Mouse (Mus musculus) ES-E14 (cell line): ENCODE results near the gene Commd1. TPM values are rescaled to one million over a fixed set of nuclear protein-coding genes. Genes with fewer than 3 reads are reported as not detected.

ENCODE experiments used
- DNase-seq: peaks from one replicate; pipeline ENCODE4 v3.0.0-alpha.2; 2013; ENCODE audit warnings: low read depth, low spot score
- H3K27ac ChIP-seq: 2 replicates; pipeline ENCODE4 v1.5.1; 2012; ENCODE audit warnings: low read depth, mild to moderate bottlenecking, low read length, moderate library complexity, mixed read lengths; ENCODE audit not compliant: poor library complexity, insufficient read depth, severe bottlenecking
- H3K36me3 ChIP-seq: 2 replicates; pipeline ENCODE4 v1.6.1; 2012; ENCODE audit warnings: mild to moderate bottlenecking, low read length, moderate library complexity, mixed read lengths; ENCODE audit not compliant: control insufficient read depth, poor library complexity, insufficient read depth, severe bottlenecking
- H3K4me1 ChIP-seq, 2 experiments: fragments of 150-350 bp in 1 of 2; sonication (generic) in 1 of 2; 2 replicates each; pipeline ENCODE4 v1.6.1; 2012; ENCODE audit warnings: low read length in 2 of 2, mild to moderate bottlenecking in 1 of 2, mixed read lengths in 1 of 2; ENCODE audit not compliant: control insufficient read depth in 2 of 2, insufficient read depth in 2 of 2, poor library complexity in 1 of 2
- H3K4me3 ChIP-seq, 2 experiments: fragments of 150-350 bp in 1 of 2; sonication (generic) in 1 of 2; 2 replicates each; pipeline ENCODE4 v1.5.1; 2012; ENCODE audit warnings: low read length in 2 of 2, low read depth in 1 of 2, mild to moderate bottlenecking in 1 of 2, mixed read lengths in 1 of 2; ENCODE audit not compliant: insufficient read depth in 1 of 2, poor library complexity in 1 of 2, severe bottlenecking in 1 of 2
- H3K9ac ChIP-seq: 2 replicates; pipeline ENCODE4 v1.6.1; 2012; ENCODE audit warnings: low read depth, mild to moderate bottlenecking, low read length, mixed read lengths; ENCODE audit not compliant: poor library complexity, insufficient read depth, severe bottlenecking
- H3K9me3 ChIP-seq: fragments of 150-350 bp; sonication (generic); 2 replicates; pipeline ENCODE4 v1.6.1; 2012; ENCODE audit warnings: low read depth, mild to moderate bottlenecking, low read length; ENCODE audit not compliant: control insufficient read depth, insufficient read depth
- CHD2 ChIP-seq: IDR thresholded peaks from 2 replicates; pipeline ENCODE4 v1.6.1; 2014; ENCODE audit warnings: mild to moderate bottlenecking, low read depth, low read length, inconsistent platforms
- HCFC1 ChIP-seq: IDR thresholded peaks from 2 replicates; pipeline ENCODE4 v1.6.1; 2012; ENCODE audit warnings: low read length, inconsistent platforms, borderline replicate concordance; ENCODE audit not compliant: insufficient read depth
- MAFK ChIP-seq: IDR thresholded peaks from 2 replicates; pipeline ENCODE4 v1.6.1; 2014; ENCODE audit warnings: mild to moderate bottlenecking, low read depth, low read length, inconsistent platforms; ENCODE audit not compliant: insufficient read depth
- ZC3H11A ChIP-seq: IDR thresholded peaks from 2 replicates; pipeline ENCODE4 v1.6.1; 2012; ENCODE audit warnings: low read depth, mild to moderate bottlenecking, inconsistent platforms, low read length, borderline replicate concordance
- ZNF384 ChIP-seq: IDR thresholded peaks from 2 replicates; pipeline ENCODE4 v1.6.1; 2012; ENCODE audit warnings: low read depth, low read length, inconsistent platforms
- in situ Hi-C, 2 experiments: fragments of 600-800 bp; cut with MboI; formaldehyde crosslinking; loops; one replicate each; pipeline ENCODE4 v1.15.1; 2025; ENCODE audit warnings: low sequenced_read_pairs in 2 of 2, inconsistent platforms in 1 of 2; ENCODE audit not compliant: unreplicated experiment in 2 of 2
- total RNA-seq: library from RNA; depleted of rRNA; stranded (reverse); fragments of 300-350 nt; gene quantifications from 2 replicates; pipeline ENCODE4 v1.2.3, GENCODE M21; 2012

Gene Commd1
- total RNA-seq, 1 experiment: 106 TPM

GRCm38 (mm10) chr11:22892466-22892865 lies 89.7 kb downstream of the Commd1 start:
- TF ChIP-seq ZC3H11A: no peak
- no peak for TF ChIP-seq HCFC1
- TF ChIP-seq ZNF384: no peak
- no peak for TF ChIP-seq CHD2
- no peak for TF ChIP-seq MAFK
- DNase-seq: no peak
- Histone ChIP-seq H3K9me3 (no peaks in the 10 kb centered on the region), H3K4me1 (no peaks in the 10 kb centered on the region), H3K27ac (no peak overlapping the region), H3K36me3 (no peaks in the 10 kb centered on the region), H3K9ac (no peak overlapping the region), H3K4me3 (no peak overlapping the region)
- in situ Hi-C loops: no loop called here

GRCm38 (mm10) chr11:22891876-22892275 lies 90.3 kb downstream of the Commd1 start:
- TF ChIP-seq CHD2 (no peak), ZNF384 (no peak), HCFC1 (no peak), ZC3H11A (no peak), MAFK (no peak)
- in situ Hi-C loops: no loop called here
- no peaks in the 10 kb centered on the region for H3K36me3 ChIP-seq
- H3K9me3 ChIP-seq: no peaks in the 10 kb centered on the region
- no peaks in the 10 kb centered on the region for H3K4me1 ChIP-seq
- H3K4me3 ChIP-seq: no peak overlapping the region
- no peak overlapping the region for H3K27ac ChIP-seq
- no peak for DNase-seq
- H3K9ac ChIP-seq: no peak overlapping the region

- H3K9me3 ChIP-seq: no peaks in the 10 kb centered on the region
- no peak for DNase-seq
- no peak overlapping the region for H3K9ac ChIP-seq
- no peak overlapping the region for H3K4me3 ChIP-seq
- H3K27ac ChIP-seq: no peak overlapping the region
- TF ChIP-seq ZC3H11A (no peak), CHD2 (no peak), HCFC1 (no peak), ZNF384 (no peak), MAFK (no peak)
- H3K36me3 ChIP-seq: no peaks in the 10 kb centered on the region
- H3K4me1 ChIP-seq: no peaks in the 10 kb centered on the region
- in situ Hi-C loops: no loop called here
Observed at GRCm38 (mm10) chr11:22891242-22891641, 90.9 kb downstream of the Commd1 start.

- no peak overlapping the region for H3K27ac ChIP-seq
- H3K4me1 ChIP-seq: no peaks in the 10 kb centered on the region
- no peaks in the 10 kb centered on the region for H3K9me3 ChIP-seq
- no peak for TF ChIP-seq HCFC1
- no peak for TF ChIP-seq ZC3H11A
- no peak for TF ChIP-seq MAFK
- no peak for TF ChIP-seq CHD2
- TF ChIP-seq ZNF384: no peak
- in situ Hi-C loops: no loop called here
- no peak overlapping the region for H3K4me3 ChIP-seq
- H3K9ac ChIP-seq: no peak overlapping the region
- no peak for DNase-seq
- no peaks in the 10 kb centered on the region for H3K36me3 ChIP-seq
Observed at GRCm38 (mm10) chr11:22889224-22889623, 93.0 kb downstream of the Commd1 start.

- no peaks in the 10 kb centered on the region for H3K4me1 ChIP-seq
- no peak overlapping the region for H3K4me3 ChIP-seq
- H3K9me3 ChIP-seq: no peaks in the 10 kb centered on the region
- DNase-seq: no peak
- in situ Hi-C loops: no loop called here
- H3K36me3 ChIP-seq: no peaks in the 10 kb centered on the region
- H3K9ac ChIP-seq: no peak overlapping the region
- no peak for TF ChIP-seq HCFC1
- no peak overlapping the region for H3K27ac ChIP-seq
Observed at GRCm38 (mm10) chr11:22886991-22887390, 95.2 kb downstream of the Commd1 start.
